Mouse (Mus musculus) intestine, embryonic 16.5 days (tissue): ENCODE measurements around the gene Tceal3. TPM values are rescaled to one million over a fixed set of nuclear protein-coding genes. Genes with fewer than 3 reads are reported as not detected.

ENCODE experiments used
- polyA plus RNA-seq: library from polyadenylated mRNA; unstranded; fragments of >200 nt; fragmentation: Nextera tagmentation; extraction: Ambion mirVana; gene quantifications from 2 replicates; pipeline ENCODE4 v1.2.1, GENCODE M21; 2015

Gene Tceal3
- polyA plus RNA-seq, 1 experiment from 2014 or later = 5.9 TPM

Other genes with a start within 250 kb of the Tceal3 start
- 0.17 TPM in 1 of 2 replicates, not detected in the other for gene Kir3dl1, start 72.8 kb upstream of the Tceal3 start, polyA plus RNA-seq
- gene Kir3dl2, start 46.8 kb upstream of the Tceal3 start, polyA plus RNA-seq = not detected in 2 replicates
- gene Tceal1, start 117.1 kb downstream of the Tceal3 start, polyA plus RNA-seq = 5.8 and 6.5 TPM in 2 replicates
- 417 and 440 TPM in 2 replicates for gene Morf4l2, start 152.8 kb downstream of the Tceal3 start, polyA plus RNA-seq
- not detected in 2 replicates for gene Glra4, start 189.3 kb downstream of the Tceal3 start, polyA plus RNA-seq
- gene Plp1, start 231.8 kb downstream of the Tceal3 start, polyA plus RNA-seq = 3.9 and 4.2 TPM in 2 replicates